Mouse (Mus musculus) liver, postnatal 0 days (tissue): ENCODE measurements around the gene Hspb11.

Experiments used
- CTCF ChIP-seq: sonication (generic); IDR thresholded peaks from 2 replicates; pipeline ENCODE4 v1.5.1; 2016; ENCODE audit warnings: antibody characterized with exemption, low read depth
- EP300 ChIP-seq: IDR thresholded peaks from 2 replicates; pipeline ENCODE4 v1.6.1; 2016; ENCODE audit warnings: antibody characterized with exemption, low read depth, mild to moderate bottlenecking

DNA sequence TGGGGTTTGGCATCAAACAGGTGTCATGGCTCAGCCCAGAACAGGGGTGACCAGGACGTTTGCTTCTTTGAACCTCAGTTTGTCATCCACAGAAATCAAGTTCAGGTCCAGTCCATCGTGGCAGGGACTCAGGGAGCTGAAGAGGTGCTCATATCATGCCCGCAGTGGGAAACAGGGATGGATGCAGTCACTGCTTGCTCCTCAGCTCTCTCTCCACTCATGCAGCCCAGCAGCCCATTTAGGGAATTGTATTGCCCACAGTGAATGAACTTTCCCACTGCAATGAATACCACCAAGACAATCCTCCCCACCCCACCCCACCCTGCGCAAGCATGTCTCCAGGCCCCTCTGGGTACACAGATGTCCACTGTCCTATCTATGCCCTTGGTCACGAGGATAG lies 41.5 kb upstream of the Hspb11 start:
- TF ChIP-seq CTCF (no peak), EP300 (no peak)
